Mouse (Mus musculus) gastrocnemius, postnatal 36 days (tissue): ENCODE measurements around the gene Chn1. TPM values are rescaled to one million over a fixed set of nuclear protein-coding genes. Genes with fewer than 3 reads are reported as not detected.

Experiments
- DNase-seq, 2 experiments: peaks; one replicate each; pipeline ENCODE4 v3.0.0; 2022
- intact Hi-C: fragments of 180-260 bp; cut with DNase I; formaldehyde crosslinking; loops from one replicate; pipeline ENCODE4 v1.15.1; 2025
- total RNA-seq, 2 experiments: library from RNA; stranded (reverse); gene quantifications; 2 replicates each; pipeline ENCODE4 v1.2.3; 2021

Chn1 gene
- total RNA-seq, 2 experiments from 2014 or later = 3.4 to 5.3 TPM

GRCm38 (mm10) chr2:73759027-73759426, 16.1 kb downstream of the Chn1 start:
- DNase-seq = no peak
- intact Hi-C loops = no loop called here

DNA sequence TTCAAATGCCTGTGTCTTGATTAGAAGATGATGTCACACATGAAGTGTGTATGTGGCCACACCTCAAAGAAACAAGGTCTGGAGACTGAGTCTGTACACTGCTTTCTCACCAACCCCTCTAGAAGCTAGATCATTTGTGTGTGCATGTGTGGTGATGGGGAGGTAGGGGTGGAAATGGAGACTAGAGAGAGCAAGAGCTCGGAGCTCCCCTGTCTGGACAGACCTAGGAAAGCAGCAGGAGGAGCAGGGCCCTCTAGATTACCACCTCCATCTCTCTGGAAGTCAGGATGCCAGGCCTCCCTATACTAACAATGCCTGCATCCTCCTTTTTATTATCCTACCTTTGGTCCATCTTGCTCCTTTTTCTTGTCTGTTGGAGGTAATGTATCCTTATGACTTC, 27.8 kb downstream of the Chn1 start:
- no peak for DNase-seq
- intact Hi-C loops = no loop called here

DNA sequence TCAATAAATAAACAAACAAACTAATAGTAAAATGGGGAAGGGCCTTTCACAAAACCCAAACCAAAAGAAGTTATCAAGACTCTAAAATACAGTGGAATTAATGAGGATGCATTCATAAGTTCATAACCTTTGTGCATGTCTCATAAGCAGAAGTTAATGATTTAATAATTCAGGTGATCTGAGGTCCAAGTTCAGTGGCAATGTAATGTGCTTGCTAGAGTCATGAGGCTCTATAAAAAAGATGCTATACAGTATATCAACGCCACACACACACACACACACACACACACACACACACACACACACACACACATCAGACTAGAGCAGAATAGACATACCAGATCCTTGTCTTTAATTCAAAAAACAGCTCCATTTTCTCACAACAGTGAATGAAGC, 28.8 kb downstream of the Chn1 start:
- intact Hi-C loops = no loop called here

DNA sequence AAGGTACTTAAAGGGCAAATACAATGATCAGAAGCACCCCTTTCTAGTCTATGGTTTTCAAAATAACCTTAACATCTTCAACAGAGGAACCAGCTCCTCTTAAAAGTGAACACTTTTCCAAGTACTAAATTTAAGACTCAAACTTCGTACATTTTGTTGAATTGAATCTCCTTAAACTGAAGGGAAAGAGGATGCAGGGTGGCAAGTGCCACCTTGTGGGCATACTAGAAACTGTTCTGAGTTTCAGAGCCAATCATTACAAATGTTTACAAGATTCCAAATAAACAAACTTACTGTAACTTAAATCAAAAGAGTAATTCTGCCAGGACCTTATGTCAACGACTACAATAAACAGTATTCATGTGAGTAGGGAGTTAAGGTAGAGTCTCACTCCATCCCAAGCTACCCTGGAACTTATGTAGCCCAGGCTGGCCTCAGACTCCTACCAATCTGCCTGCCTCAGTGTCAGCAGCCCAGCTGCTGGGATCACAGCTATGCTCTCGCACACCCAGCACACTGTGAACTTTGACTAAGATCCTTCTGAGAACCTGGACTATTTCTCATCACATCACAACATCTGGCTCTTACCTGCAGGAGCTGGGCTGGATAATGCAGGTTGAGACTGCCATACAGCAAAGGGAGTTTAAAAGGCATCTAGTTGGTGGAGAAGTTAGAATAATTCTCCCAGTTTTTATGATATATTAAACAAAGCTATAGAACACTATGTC, 29.3 kb downstream of the Chn1 start:
- no peak for DNase-seq
- intact Hi-C loops = no loop called here

More for the DNA sequence above, 28.8 kb downstream of the Chn1 start:
- no peak for DNase-seq

GRCm38 (mm10) chr2:73741286-73741685, 33.9 kb downstream of the Chn1 start:
- no peak for DNase-seq
- intact Hi-C loops = no loop called here

DNA sequence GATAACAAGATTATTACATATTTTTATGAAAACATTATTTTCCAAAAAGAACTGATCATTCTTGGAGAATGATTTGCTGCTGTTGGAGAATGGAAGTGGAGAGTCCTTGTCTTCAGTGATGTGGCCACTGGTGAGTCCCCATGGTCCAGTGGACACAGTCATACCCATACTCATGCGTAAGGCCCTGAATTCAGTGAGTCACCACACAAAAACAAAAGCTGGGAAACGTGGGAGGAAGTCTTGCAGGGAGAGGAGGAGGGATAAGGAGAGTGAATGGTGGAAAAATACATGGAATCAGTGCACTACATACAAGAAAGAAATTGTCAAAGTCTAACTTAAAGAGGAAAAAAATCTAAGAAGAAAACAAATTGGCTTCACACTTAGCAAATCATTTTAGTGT, 47.3 kb downstream of the Chn1 start:
- intact Hi-C loops = no loop called here
- no peak for DNase-seq

DNA sequence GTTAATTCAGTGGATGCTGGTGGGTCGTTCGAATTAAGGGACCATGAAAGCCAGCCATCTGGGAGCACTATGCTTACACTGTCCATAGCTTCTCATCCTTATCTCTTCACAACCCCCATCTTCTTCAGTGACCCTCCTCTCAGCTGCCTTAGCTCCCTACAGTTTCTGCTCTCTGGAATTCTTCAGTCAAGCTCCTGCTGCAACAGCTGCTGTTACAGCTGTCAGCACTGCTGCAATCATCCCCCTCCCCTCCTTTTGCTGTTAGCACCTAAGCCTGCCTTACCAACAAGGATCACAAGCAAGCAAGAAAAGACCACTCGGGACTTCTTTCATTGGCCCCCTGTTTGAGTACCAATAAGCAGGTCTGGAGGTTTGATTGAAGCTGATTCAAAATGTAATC, 50.2 kb downstream of the Chn1 start:
- intact Hi-C loops = no loop called here
- DNase-seq = no peak

GRCm38 (mm10) chr2:73721821-73722220, 53.3 kb downstream of the Chn1 start:
- intact Hi-C loops = no loop called here
- DNase-seq = no peak

GRCm38 (mm10) chr2:73712481-73712880, 62.7 kb downstream of the Chn1 start:
- no peak for DNase-seq
- intact Hi-C loops = no loop called here

GRCm38 (mm10) chr2:73693045-73693444, 82.1 kb downstream of the Chn1 start:
- intact Hi-C loops = no loop called here
- no peak for DNase-seq

- DNase-seq = no peak
- intact Hi-C loops = no loop called here
Observed at GRCm38 (mm10) chr2:73690783-73691604, 84.2 kb downstream of the Chn1 start.

- no peak for DNase-seq
- intact Hi-C loops = no loop called here
Observed at GRCm38 (mm10) chr2:73682500-73682899, 92.6 kb downstream of the Chn1 start.

DNA sequence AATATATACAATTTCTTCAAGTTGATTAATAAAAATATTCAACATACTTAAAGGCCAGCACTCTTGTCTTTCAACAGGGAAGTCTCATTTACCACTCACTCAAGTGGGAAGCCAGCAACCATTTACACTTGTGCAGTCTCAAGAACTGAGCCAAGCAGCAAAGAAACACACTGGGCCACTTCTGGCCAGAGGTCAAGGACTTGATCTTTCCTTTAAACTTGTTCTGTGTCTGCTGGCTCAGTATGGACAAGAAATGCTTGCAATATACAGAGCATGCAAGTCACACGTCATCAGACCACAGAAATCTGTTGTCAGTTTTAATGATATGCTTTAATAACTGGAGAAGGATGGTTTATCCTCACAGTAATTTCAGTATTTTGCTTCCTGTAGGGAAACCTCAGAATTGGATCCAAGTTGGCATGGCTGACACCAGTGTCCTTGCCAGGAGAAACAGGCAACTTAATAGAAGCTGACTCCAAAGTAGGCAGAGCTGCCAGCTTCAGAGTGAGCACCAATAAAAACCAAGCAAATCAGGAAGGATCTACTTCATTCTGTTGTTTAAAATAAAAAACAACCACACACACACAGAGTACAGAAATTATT, 94.6 kb downstream of the Chn1 start:
- peak in 1 of 2 experiments; percentile 13 for DNase-seq
- intact Hi-C loops = no loop called here

- intact Hi-C loops = no loop called here
- no peak for DNase-seq
Observed at GRCm38 (mm10) chr2:73668608-73669007, 106.5 kb downstream of the Chn1 start.

- DNase-seq = no peak
- intact Hi-C loops = no loop called here
Observed at GRCm38 (mm10) chr2:73660566-73661134, 114.5 kb downstream of the Chn1 start.

DNA sequence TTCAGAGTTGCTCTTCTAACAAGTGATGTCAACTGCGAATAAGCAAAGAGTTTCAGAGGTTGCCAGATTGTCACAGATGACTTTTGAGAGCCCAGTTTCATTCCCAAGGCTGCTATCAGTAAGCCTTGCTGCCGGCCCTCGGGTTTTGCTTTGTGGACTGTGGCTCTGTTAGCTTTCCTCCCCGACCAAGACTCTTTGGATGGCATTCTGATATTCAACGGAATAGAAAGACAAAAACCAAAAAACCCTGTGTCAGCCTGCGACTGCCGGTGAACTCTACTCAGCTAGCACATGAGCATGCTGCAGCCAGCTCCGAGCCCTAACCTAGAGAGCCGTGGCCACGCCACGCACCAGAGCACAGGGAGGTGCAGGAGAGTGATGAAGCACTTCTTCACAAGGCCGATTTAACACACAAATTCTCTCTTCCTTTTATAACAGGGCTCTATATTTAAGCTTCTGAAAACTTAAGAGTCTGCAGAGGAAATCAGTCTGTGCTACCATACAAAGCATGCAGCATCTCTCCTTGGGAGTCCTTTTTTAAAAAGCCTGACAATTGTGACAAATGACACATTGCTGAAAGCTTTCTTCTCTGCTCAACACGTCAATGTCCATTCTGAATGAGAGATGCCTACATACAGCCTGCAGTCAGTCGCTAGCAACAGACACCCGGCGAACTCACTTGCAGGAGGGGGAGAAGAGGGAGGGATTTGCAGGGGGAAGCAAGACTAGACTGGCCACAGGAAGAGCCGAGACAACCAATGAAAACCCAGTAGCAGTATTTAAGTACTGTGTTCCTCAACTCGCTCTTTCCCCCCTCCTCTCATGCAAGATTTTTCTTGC, 115.2 kb downstream of the Chn1 start:
- intact Hi-C loops = no loop called here

GRCm38 (mm10) chr2:73659041-73659440, 116.1 kb downstream of the Chn1 start:
- intact Hi-C loops = no loop called here
- no peak for DNase-seq

More for the DNA sequence above, 115.2 kb downstream of the Chn1 start:
- no peak for DNase-seq

- DNase-seq = no peak
- intact Hi-C loops = no loop called here
Observed at GRCm38 (mm10) chr2:73657961-73658360, 117.2 kb downstream of the Chn1 start.

DNA sequence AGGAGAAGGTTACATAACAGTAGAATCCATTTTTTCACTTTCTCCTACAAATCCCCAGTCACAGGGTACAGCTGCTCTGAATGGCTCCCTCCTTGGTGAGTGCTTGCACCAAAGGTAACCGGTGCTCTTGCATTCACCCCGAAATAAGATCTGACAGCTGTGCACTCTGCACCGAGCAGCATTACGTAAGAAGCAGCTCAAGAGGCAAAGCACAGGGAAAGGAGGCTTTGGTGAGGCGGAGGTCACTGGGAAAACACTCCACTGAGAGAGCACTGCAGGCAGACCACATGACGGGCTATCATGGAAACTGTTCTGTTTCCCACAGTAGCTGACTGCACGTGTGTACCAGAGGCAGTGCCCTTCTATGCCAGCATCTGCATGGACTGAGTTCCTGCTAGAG, 118.0 kb downstream of the Chn1 start:
- DNase-seq = peak; percentile 10 to 22

DNA sequence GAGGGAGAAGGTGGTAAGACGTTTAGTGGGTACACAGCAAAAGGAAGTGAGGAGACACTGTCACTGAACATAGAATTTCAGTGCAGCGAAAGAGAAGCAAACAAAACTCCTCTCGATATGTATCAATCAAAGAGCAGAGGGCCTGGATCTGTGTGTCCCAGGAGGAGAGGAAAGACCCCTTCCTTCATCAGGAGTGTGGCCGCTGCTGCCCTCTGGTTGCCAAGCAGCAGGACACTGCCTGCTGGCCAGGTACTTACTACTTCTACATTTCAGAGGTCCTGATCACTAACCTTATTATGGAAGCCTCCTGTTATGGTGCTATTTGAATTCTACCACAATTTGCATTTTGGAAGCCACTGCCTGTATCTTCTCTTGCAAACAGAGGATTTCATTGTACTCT, 119.5 kb downstream of the Chn1 start:
- no peak for DNase-seq
- intact Hi-C loops = no loop called here

More for the DNA sequence above, 118.0 kb downstream of the Chn1 start:
- intact Hi-C loops = no loop called here
